ENCODE assay signal across 8 mouse cellular contexts in the genomic region with DNA sequence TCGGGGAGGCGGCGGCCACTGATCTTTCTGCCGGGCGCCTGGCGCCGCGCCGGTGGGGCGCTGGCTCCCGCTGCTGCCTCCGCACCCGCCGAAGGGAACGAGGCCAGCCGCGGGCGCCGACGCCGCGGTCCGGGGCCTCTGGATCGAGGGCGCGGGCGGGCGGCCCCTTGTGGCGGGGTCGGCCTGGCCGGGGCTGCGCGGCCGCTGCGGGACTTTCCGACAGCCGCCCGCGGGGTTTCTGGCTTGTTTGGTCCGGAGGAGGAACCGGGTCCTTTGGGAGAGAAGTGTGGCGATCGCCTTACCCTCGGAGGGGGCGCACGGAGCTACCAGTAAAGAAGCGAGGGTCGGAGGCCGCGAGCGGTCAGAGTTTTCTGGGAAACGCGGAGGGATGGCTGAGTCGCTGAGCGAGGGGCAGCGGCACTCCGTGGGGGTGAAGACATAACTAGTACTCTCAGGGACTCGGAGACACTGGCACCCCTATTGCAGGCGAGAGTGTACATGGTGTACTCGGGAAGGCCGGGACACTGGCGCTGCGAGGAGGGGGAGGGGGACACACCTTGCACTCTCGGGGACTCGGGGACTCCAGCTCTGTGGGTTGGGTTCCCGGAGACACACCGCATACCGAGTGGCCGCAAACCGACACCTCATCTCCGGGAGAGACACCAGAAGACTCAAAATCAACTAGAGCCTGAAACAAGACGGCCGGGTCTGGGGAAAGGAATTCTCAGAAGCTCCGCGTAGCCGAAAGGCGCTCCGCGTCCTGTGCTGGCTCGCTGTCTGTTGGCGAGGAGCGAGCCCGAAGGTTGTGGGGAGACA. TPM values are rescaled to one million over a fixed set of nuclear protein-coding genes. Genes with fewer than 3 reads are reported as not detected.
DNase-seq lines count a peak whose midpoint lies in the region; ATAC-seq and TF ChIP-seq lines count a peak whose summit lies in the region.

No protein-coding gene starts in this region.

- WGBS in hindbrain, embryonic 16.5 days = under 1% methylated on average over 73 of the region's 83 CpGs
- WGBS in macrophage (ENCODE audit: missing documents) = 1% methylated on average over 66 of the region's 83 CpGs

- peak overlapping the region; percentile 87 for H3K4me3 ChIP-seq in hindbrain, embryonic 16.5 days (ENCODE audit: low read length)
- H3K4me3 ChIP-seq in macrophage (ENCODE audit: inconsistent target) = peak overlapping the region; percentile 87

- POLR2A ChIA-PET in Patski (lab: Charles Lee) = interaction anchor here (1.1 to 1.3 kb wide), 2 partner anchors 11 to 86 kb away, joined by 3 to 5 read pairs; no protein-coding TSS in a partner anchor

- peaks cover 51% of the 10 kb centered on the region for H3K79me2 ChIP-seq in macrophage (ENCODE audit: inconsistent target)

- in situ Hi-C loops in Patski (cut with MboI; ENCODE audit: low pct_unique_long_range_greater_than_20kb) = loop anchor here (5.0 to 10.0 kb wide), 2 partner anchors 89 to 483 kb away; no protein-coding TSS in a partner anchor

- no peaks in the 10 kb centered on the region for H3K9me3 ChIP-seq in hindbrain, embryonic 16.5 days (ENCODE audit: control insufficient read depth, low read length)

- H3K9ac ChIP-seq in hindbrain, embryonic 16.5 days (ENCODE audit: low read depth, low read length) = peak overlapping the region; percentile 78

- CTCF ChIA-PET in Patski (lab: Charles Lee) = interaction anchor here (1.3 to 1.9 kb wide), 3 partner anchors 10 to 54 kb away, joined by 4 to 7 read pairs (median 5); no protein-coding TSS in a partner anchor

- peak overlapping the region; percentile 44; the same call in 1 of the 2 replicates for H3K27ac ChIP-seq in hindbrain, embryonic 16.5 days (ENCODE audit: low read depth, low read length)
- peak overlapping the region; percentile 46 for H3K27ac ChIP-seq in macrophage

- peaks cover 11% of the 10 kb centered on the region for H3K4me1 ChIP-seq in hindbrain, embryonic 16.5 days (ENCODE audit: control insufficient read depth, insufficient read depth, low read depth, low read length)

- peak overlapping the region; percentile 84 for H3K4me2 ChIP-seq in hindbrain, embryonic 16.5 days (ENCODE audit: low read length)

- TF ChIP-seq CTCF in Patski (IDR thresholded peaks at IDR 0.05) = no peak

- no peak for DNase-seq in Patski (ENCODE audit: low read depth, low spot score)
- DNase-seq in cerebellum, postnatal 36 days = peak; percentile 20
- peak; percentile 78 for DNase-seq in gastrocnemius, adult 18-20 months (ENCODE audit: low spot score)
- peak; percentile 40 to 43 for DNase-seq in left cerebral cortex, adult 8-10 months (ENCODE audit: low spot score in 2 of 2)
- DNase-seq in right cerebral cortex, adult 18-20 months = peak; percentile 53
- DNase-seq in urinary bladder, adult 18-20 months (ENCODE audit: low spot score in 2 of 2) = peak; percentile 17 to 67

- peak; percentile 81 for ATAC-seq in Patski
- peak; percentile 62 for ATAC-seq in hindbrain, embryonic 16.5 days

- no peaks in the 10 kb centered on the region for H3K36me3 ChIP-seq in hindbrain, embryonic 16.5 days (ENCODE audit: control insufficient read depth, insufficient read depth, low read length)
- no peaks in the 10 kb centered on the region for H3K36me3 ChIP-seq in macrophage (ENCODE audit: inconsistent target)

- no peaks in the 10 kb centered on the region for H3K27me3 ChIP-seq in Patski
- H3K27me3 ChIP-seq in hindbrain, embryonic 16.5 days (replicated peaks; ENCODE audit: control insufficient read depth, insufficient read depth, low read length) = no peaks in the 10 kb centered on the region; the same call in 1 of the 2 replicates

RNA-seq across cellular contexts. Expression of a gene that starts 1.5 kb away (rescaled TPM):
- polyA plus RNA-seq in Patski (2021) = 11.6 TPM
- 10 to 100 TPM; 43.5 to 57.4 TPM for total RNA-seq in gastrocnemius, adult 18-20 months (2021)
- polyA plus RNA-seq in hindbrain, embryonic 16.5 days (2015; fragmentation: Nextera tagmentation; extraction: Ambion mirVana) = 1.8 and 2.2 TPM in 2 replicates
- total RNA-seq in left cerebral cortex, adult 8-10 months (2022) = 10 to 100 TPM; 41.9 to 54.0 (median 49.3) TPM
- total RNA-seq in macrophage (2018; cell fraction: chromatin; rRNA removed) = 100 to 1,000 TPM in 21 of 26 experiments, 10 to 100 TPM in 5; 47.4 to 927 (median 240) TPM
- total RNA-seq in macrophage (2018; cell fraction: cytosol; rRNA removed) = 100 to 1,000 TPM in 12 of 26 experiments, 10 to 100 TPM in 14; 18.1 to 317 (median 98.3) TPM
- total RNA-seq in macrophage (2018; cell fraction: nucleus; rRNA removed) = 100 to 1,000 TPM in 22 of 26 experiments, 10 to 100 TPM in 4; 37.5 to 577 (median 218) TPM
- polyA plus RNA-seq in macrophage (2018) = 13.4 to 69.7 TPM (median 35.1 TPM) in 3 replicates
